Mouse (Mus musculus) B cell, adult 62 days (primary cell): ENCODE data around the gene Cflar. TPM values are rescaled to one million over a fixed set of nuclear protein-coding genes. Genes with fewer than 3 reads are reported as not detected.

ENCODE experiments used
- total RNA-seq: library from RNA; stranded (reverse); gene quantifications from 4 replicates; pipeline ENCODE4 v1.2.4, GENCODE M21; 2023

The Cflar gene
- total RNA-seq: 104 to 109 TPM (median 105 TPM) in 4 replicates

DNA sequence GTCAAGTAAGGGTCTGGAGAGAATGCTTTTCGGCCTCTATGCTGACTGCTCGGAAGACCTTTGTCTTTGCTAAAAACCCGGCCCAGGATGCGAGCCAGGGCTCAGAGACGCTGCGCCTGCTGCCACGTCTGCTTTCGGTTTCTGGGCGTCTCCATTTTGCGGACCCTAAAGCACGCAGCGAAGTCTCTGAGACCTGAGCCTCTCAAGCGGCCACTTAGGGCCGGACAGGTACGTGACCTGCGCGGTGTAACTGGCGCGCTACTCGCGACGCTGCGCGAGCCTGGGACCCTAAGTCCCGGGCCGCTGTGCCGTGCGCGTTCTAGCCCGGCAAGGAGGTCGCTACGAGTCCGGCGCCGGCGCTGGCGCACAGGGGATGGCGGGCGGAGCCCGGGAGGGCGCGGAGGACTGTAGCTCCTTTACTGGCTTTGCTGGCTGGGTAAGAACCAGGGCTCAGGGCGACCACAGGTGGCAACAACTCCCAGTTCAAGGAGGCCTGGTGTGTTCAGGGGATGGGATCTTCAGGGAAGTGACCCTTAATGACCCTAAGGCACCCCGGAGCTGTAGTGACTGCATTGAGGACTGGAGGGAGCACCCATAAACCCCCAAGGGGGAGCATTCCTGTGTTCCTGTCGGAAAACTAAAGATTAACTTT is at the start of gene Cflar:
Gene Cflar (plus strand): TSS at position 144 of the 652 bp plus-strand sequence.

DNA sequence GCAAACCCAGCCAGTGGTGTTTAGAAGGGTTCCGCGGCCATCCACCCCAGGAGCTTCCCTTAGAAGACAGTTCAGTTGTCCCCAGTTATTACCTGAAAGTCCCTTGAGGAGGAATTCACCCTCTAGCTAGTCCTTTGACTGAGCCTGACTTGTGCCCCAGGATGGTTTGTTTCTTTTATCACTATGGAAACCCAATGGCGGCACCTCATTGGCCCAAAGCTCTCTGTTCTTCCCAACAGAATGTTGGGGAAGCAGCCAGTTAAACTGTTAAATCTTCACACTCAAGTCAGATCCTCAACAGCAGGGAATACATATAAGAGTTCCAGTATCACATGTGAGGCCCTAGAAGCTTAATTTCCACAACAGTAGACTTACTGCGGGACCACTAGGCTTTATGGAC is 15.5 kb upstream of the Cflar start, which contains the start of gene Als2cr12:
Gene Als2cr12 (minus strand): TSS at position 180 of the 400 bp plus-strand sequence.

DNA sequence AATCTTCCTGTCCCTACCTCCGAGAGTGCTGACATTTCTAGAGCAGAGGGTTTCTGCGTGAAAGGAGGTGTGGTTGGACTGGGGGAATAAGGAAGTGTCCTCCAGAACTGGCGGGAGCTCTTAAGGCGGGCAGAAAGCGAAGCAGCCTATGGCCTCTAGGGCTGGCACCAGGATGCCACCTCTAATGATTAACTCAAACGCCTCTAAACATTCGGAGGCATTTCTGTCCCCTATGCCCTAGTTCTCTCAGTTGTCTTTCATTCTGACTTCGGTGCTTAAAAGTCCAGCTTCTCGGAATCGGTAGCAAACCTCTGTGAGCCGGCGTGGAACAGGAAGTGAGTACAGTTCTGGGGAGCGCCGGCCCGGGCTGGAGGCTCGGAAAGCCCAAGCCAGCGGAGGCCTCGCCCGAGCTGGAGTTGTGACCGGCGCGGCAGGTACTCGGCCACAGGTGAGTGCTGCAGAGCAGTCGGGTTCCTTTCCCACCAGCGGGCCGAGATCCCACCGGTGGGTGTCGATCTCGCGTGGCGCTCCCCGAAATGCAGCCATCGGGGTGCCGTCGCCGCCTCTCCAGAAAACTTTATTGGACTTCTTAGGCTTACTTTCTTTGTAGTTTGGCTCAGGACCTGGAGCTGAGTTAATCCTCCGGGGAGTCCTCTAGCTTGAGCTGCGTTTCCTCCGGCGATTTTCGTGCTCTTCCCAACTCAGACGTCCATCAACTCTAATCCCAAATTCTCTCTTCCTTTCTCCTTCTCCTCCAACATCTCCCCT is 84.2 kb downstream of the Cflar start, which contains the start of gene Casp8:
Gene Casp8 (plus strand): TSS at position 84 of the 768 bp plus-strand sequence.

Other genes with a start within 250 kb of the Cflar start
- 20.2 to 27.8 TPM (median 23.0 TPM) in 4 replicates for gene Orc2, start 206.4 kb upstream of the Cflar start, total RNA-seq
- 14.0 to 22.4 TPM (median 16.0 TPM) in 4 replicates for gene Fam126b, start 125.2 kb upstream of the Cflar start, total RNA-seq
- gene Ndufb3, start 125.1 kb upstream of the Cflar start, total RNA-seq: 29.2 to 33.0 TPM (median 30.7 TPM) in 4 replicates
- not detected in 4 replicates for gene Als2cr12, start 15.5 kb upstream of the Cflar start, total RNA-seq
- gene Casp8, start 83.9 kb downstream of the Cflar start, total RNA-seq: 72.5 to 83.9 TPM (median 79.0 TPM) in 4 replicates